Mouse (Mus musculus): Measurements from ENCODE around the gene Jmy. TPM values are rescaled to one million over a fixed set of nuclear protein-coding genes. Genes with fewer than 3 reads are reported as not detected.
A peak's percentile ranks its signal among the peaks of the same experiment; 100 is the strongest.

Jmy gene
- 6.4 and 8.7 TPM in 2 replicates for polyA plus RNA-seq (2014; fragmentation: Nextera tagmentation; extraction: Ambion mirVana)

DNA sequence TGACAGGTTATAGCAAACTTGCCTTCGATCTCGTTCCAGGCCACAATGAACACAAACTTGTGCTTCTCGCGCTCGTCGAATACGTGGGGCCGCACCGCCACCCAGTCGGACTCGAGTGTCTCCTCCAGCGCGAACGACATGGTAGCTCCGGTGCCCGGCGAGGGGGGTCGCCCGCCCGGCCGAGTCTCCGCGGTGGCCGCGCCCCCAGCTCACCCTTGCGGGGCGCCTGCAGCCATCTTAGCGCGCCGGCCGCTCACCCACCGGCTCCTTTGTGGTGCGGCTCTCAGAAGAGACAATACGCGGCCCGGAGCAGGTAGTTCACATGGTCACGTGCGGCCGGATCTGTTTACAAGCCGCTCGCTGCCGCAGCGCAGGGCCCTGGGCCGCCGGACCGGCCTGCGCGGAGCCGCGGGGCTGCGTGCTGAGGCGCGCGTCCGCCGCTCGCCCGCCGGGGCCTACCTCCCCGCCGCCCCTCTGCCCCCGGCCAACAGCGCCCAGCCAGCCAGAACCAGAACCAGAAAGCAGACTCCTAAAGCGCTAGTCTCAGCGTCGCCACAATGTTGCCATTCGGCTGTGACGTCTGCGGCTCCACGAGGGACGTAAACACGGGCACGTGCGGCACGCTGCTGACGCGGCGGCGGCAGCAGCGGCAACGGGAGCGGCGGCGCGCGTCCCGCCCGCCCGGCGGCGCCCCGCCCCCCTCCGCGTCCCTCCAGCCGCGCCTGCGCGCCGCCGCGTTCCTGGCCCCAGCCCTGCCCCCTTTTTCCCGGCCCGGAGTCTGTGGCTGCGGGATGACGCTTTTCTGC is at the start of gene Jmy:
TSS of gene Jmy (minus strand) at position 642 of the 806 bp plus-strand sequence.
- WGBS, result under 1% methylated on average over 103 of the region's 105 CpGs
- Histone ChIP-seq H3K4me1 (ENCODE audit: control insufficient read depth, insufficient read depth, low read length) (peaks cover 33% of the 10 kb centered on the region), H3K27ac (replicated peaks; ENCODE audit: low read depth, low read length) (peak within 1 kb of the TSS; percentile 96), H3K27me3 (ENCODE audit: control insufficient read depth, insufficient read depth, low read length) (no peaks in the 10 kb centered on the region), H3K9me3 (ENCODE audit: control insufficient read depth, low read length) (no peaks in the 10 kb centered on the region), H3K4me2 (ENCODE audit: low read length) (peak within 1 kb of the TSS; percentile 90), H3K4me3 (replicated peaks; ENCODE audit: low read depth, low read length) (peak within 1 kb of the TSS; percentile 98), H3K9ac (replicated peaks; ENCODE audit: low read length) (peak within 1 kb of the TSS; percentile 91), H3K36me3 (ENCODE audit: control insufficient read depth, insufficient read depth, low read length) (no peaks in the 10 kb centered on the region; the same call in 1 of the 2 replicates)
- DNase-seq (peak; percentile 96), ATAC-seq (ENCODE audit: low FRiP score, low TSS enrichment) (peak; percentile 95)

- DNase-seq, result no peak
- Histone ChIP-seq H3K27ac (replicated peaks; ENCODE audit: low read depth, low read length) (no peak overlapping the region), H3K9me3 (ENCODE audit: control insufficient read depth, low read length) (no peaks in the 10 kb centered on the region), H3K4me2 (ENCODE audit: low read length) (no peak overlapping the region), H3K4me3 (replicated peaks; ENCODE audit: low read depth, low read length) (no peak overlapping the region), H3K4me1 (ENCODE audit: control insufficient read depth, insufficient read depth, low read length) (no peaks in the 10 kb centered on the region), H3K9ac (replicated peaks; ENCODE audit: low read length) (no peak overlapping the region), H3K36me3 (ENCODE audit: control insufficient read depth, insufficient read depth, low read length) (no peaks in the 10 kb centered on the region), H3K27me3 (ENCODE audit: control insufficient read depth, insufficient read depth, low read length) (no peaks in the 10 kb centered on the region)
- ATAC-seq (ENCODE audit: low FRiP score, low TSS enrichment), result no peak
- 76% methylated on average over 5 of the region's 5 CpGs for WGBS
Observed at GRCm38 (mm10) chr13:93547641-93548040, 48.0 kb upstream of the Jmy start.

DNA sequence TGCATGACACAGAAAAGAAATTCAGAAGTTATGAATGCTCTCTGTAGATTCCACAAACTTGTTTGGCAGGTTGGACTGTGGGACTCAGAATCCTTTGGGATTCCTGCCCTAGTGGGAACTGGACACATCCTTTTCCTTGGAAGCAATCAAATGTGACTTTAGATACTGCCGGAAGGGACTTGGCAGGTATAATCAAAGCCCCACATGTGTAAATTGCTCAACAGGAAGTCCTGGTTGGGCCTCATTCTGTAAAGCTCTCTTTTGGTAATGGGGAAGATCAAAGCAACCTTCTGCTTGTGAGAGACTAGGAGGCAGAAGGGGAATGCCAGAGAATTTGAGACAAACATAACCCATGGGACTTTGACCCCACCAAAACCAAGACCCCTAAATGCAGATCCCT is 46.4 kb upstream of the Jmy start:
- ATAC-seq (ENCODE audit: low FRiP score, low TSS enrichment) (no peak), DNase-seq (no peak)
- Histone ChIP-seq H3K4me2 (ENCODE audit: low read length) (no peak overlapping the region), H3K4me1 (ENCODE audit: control insufficient read depth, insufficient read depth, low read length) (no peaks in the 10 kb centered on the region), H3K9me3 (ENCODE audit: control insufficient read depth, low read length) (no peaks in the 10 kb centered on the region), H3K36me3 (ENCODE audit: control insufficient read depth, insufficient read depth, low read length) (no peaks in the 10 kb centered on the region), H3K27ac (replicated peaks; ENCODE audit: low read depth, low read length) (no peak overlapping the region), H3K9ac (replicated peaks; ENCODE audit: low read length) (no peak overlapping the region), H3K4me3 (replicated peaks; ENCODE audit: low read depth, low read length) (no peak overlapping the region), H3K27me3 (ENCODE audit: control insufficient read depth, insufficient read depth, low read length) (no peaks in the 10 kb centered on the region)
- 88% methylated on average over 1 of the region's 1 CpGs for WGBS

DNA sequence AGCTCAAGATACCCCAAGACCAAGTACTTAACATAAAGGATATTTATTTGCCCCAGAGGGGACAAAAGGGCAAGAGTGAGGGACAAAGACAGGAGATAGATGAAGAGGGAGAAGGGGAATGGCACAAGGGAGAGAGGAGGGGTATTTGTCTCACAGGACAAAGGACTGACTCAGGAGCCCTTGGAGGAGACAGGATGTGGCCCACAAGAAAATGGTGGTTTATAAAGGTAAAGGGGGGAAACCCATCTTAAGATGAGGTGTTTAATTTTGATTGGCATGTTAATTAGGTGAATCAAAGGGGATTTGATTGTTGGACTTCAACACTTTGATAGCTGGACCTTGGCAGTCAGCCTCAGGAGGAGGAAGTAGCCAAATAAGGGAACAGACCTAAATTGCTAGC is 44.7 kb upstream of the Jmy start:
- DNase-seq (no peak), ATAC-seq (ENCODE audit: low FRiP score, low TSS enrichment) (no peak)
- no peaks in the 10 kb centered on the region for H3K9me3 ChIP-seq (ENCODE audit: control insufficient read depth, low read length)
- H3K27ac ChIP-seq (replicated peaks; ENCODE audit: low read depth, low read length), result no peak overlapping the region
- H3K4me2 ChIP-seq (ENCODE audit: low read length), result no peak overlapping the region
- no peak overlapping the region for H3K9ac ChIP-seq (replicated peaks; ENCODE audit: low read length)
- H3K4me1 ChIP-seq (ENCODE audit: control insufficient read depth, insufficient read depth, low read length), result no peaks in the 10 kb centered on the region
- H3K4me3 ChIP-seq (replicated peaks; ENCODE audit: low read depth, low read length), result no peak overlapping the region
- no peaks in the 10 kb centered on the region for H3K36me3 ChIP-seq (ENCODE audit: control insufficient read depth, insufficient read depth, low read length)
- H3K27me3 ChIP-seq (ENCODE audit: control insufficient read depth, insufficient read depth, low read length), result no peaks in the 10 kb centered on the region

GRCm38 (mm10) chr13:93539311-93539710 is 39.7 kb upstream of the Jmy start:
- Histone ChIP-seq H3K4me3 (replicated peaks; ENCODE audit: low read depth, low read length) (no peak overlapping the region), H3K9me3 (ENCODE audit: control insufficient read depth, low read length) (no peaks in the 10 kb centered on the region), H3K4me1 (ENCODE audit: control insufficient read depth, insufficient read depth, low read length) (no peaks in the 10 kb centered on the region), H3K4me2 (ENCODE audit: low read length) (no peak overlapping the region), H3K9ac (replicated peaks; ENCODE audit: low read length) (no peak overlapping the region), H3K36me3 (ENCODE audit: control insufficient read depth, insufficient read depth, low read length) (no peaks in the 10 kb centered on the region), H3K27ac (replicated peaks; ENCODE audit: low read depth, low read length) (no peak overlapping the region), H3K27me3 (ENCODE audit: control insufficient read depth, insufficient read depth, low read length) (no peaks in the 10 kb centered on the region)
- ATAC-seq (ENCODE audit: low FRiP score, low TSS enrichment) (no peak), DNase-seq (no peak)
- 92% methylated on average over 4 of the region's 4 CpGs for WGBS

GRCm38 (mm10) chr13:93518753-93519319 is 19.2 kb upstream of the Jmy start:
- Histone ChIP-seq H3K4me2 (ENCODE audit: low read length) (no peak overlapping the region), H3K36me3 (ENCODE audit: control insufficient read depth, insufficient read depth, low read length) (no peaks in the 10 kb centered on the region), H3K4me1 (ENCODE audit: control insufficient read depth, insufficient read depth, low read length) (no peaks in the 10 kb centered on the region), H3K9me3 (ENCODE audit: control insufficient read depth, low read length) (no peaks in the 10 kb centered on the region), H3K27ac (replicated peaks; ENCODE audit: low read depth, low read length) (no peak overlapping the region), H3K9ac (replicated peaks; ENCODE audit: low read length) (no peak overlapping the region), H3K27me3 (ENCODE audit: control insufficient read depth, insufficient read depth, low read length) (no peaks in the 10 kb centered on the region), H3K4me3 (replicated peaks; ENCODE audit: low read depth, low read length) (no peak overlapping the region)
- DNase-seq (no peak), ATAC-seq (ENCODE audit: low FRiP score, low TSS enrichment) (no peak)
- 69% methylated on average over 2 of the region's 2 CpGs for WGBS

GRCm38 (mm10) chr13:93517223-93517622 is 17.6 kb upstream of the Jmy start:
- ATAC-seq (ENCODE audit: low FRiP score, low TSS enrichment), result no peak
- Histone ChIP-seq H3K36me3 (ENCODE audit: control insufficient read depth, insufficient read depth, low read length) (no peaks in the 10 kb centered on the region), H3K4me1 (ENCODE audit: control insufficient read depth, insufficient read depth, low read length) (no peaks in the 10 kb centered on the region), H3K4me3 (replicated peaks; ENCODE audit: low read depth, low read length) (no peak overlapping the region), H3K27me3 (ENCODE audit: control insufficient read depth, insufficient read depth, low read length) (no peaks in the 10 kb centered on the region), H3K27ac (replicated peaks; ENCODE audit: low read depth, low read length) (no peak overlapping the region), H3K9ac (replicated peaks; ENCODE audit: low read length) (no peak overlapping the region), H3K4me2 (ENCODE audit: low read length) (no peak overlapping the region), H3K9me3 (ENCODE audit: control insufficient read depth, low read length) (no peaks in the 10 kb centered on the region)
- DNase-seq, result no peak

DNA sequence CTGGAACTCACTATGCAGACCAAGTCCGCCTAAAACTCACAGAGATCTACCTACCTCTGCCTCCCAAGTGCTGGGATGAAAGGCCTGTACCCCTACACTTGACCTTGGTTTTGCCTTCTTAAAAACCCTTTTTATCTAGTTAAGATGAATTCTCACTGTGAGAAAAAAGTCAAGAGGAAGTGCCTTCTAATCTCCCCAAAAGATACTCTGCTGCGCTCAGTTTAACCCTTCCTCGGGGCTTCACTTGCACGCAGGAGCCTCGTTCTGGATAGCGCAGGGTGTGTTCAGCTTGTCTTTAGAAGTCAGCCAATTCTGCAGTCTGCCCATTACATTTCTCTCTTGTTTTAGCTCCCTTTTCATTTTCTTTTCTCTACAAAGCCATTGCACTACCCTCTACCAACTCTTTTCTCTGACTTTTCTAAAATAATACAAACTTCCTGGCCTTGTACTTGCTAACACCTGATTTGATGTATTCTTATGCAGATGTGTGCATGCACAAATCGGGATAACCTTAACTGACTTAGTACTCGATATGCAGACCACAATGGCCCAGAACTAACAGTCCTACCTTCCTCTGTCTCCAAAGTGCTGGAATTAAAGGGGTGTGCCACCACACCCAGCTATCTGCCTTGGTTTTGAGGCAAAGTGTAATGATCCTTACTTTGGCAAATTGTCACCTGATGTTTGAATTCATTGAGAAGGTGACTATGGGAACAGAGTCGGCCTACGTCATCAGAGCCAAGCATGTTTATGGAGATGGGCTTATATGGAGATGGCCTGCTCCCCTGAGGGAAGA is 14.6 kb upstream of the Jmy start:
- ATAC-seq (ENCODE audit: low FRiP score, low TSS enrichment), result no peak
- 89% methylated on average over 10 of the region's 10 CpGs for WGBS

More for the DNA sequence above, 14.6 kb upstream of the Jmy start:
- H3K4me2 ChIP-seq (ENCODE audit: low read length), result no peak overlapping the region
- H3K36me3 ChIP-seq (ENCODE audit: control insufficient read depth, insufficient read depth, low read length), result no peaks in the 10 kb centered on the region
- no peak overlapping the region for H3K4me3 ChIP-seq (replicated peaks; ENCODE audit: low read depth, low read length)
- H3K9ac ChIP-seq (replicated peaks; ENCODE audit: low read length), result no peak overlapping the region
- no peak for DNase-seq
- H3K9me3 ChIP-seq (ENCODE audit: control insufficient read depth, low read length), result no peaks in the 10 kb centered on the region
- no peak overlapping the region for H3K27ac ChIP-seq (replicated peaks; ENCODE audit: low read depth, low read length)
- H3K4me1 ChIP-seq (ENCODE audit: control insufficient read depth, insufficient read depth, low read length), result no peaks in the 10 kb centered on the region
- no peaks in the 10 kb centered on the region for H3K27me3 ChIP-seq (ENCODE audit: control insufficient read depth, insufficient read depth, low read length)

Data from midbrain, embryonic 14.5 days (tissue).